Mouse (Mus musculus): ENCODE data around the gene Padi4.

Padi4 gene

DNA sequence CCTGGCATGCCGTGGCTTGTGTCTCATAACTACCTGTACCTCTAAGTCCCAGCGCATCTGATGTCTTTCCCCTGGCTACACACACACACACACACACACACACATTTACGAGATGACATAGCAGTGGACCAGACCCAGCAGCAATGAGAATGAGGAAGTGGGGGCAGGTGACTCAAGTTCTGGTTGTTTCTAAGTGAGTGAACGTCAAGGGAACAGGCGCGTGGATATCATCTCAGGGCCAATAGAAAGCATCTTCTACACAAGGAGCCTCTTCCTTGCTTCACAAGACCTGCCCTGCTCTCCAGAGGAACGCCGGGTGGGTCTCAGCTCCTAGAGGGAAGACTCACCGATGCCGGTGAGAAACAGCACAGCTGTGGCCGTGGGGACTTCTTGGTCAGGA, 33.4 kb downstream of the Padi4 start:
- no peak for DNase-seq (ENCODE audit: low read depth)

DNA sequence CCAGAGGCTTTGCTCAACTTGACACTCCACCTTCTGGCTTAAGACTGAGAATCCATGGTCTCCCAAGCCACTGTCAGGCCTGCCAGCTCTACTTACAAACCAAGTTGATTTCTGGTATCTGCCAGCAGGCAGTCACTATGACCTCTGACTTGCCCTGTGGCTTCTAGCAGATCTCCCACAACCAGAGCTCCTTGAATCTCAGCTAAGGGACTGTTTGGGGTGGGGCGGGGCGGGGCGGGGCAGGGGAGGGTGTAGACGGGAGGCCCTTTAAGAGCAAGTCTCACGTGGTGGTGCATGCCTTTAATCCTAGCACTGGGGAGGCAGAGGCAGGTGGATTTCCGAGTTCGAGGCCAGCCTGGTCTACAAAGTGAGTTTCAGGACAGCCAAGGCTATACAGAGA, 41.2 kb downstream of the Padi4 start:
- DNase-seq (ENCODE audit: low read depth), result no peak

GRCm38 (mm10) chr4:140731654-140732053, 42.4 kb downstream of the Padi4 start:
- DNase-seq (ENCODE audit: low read depth), result no peak

DNA sequence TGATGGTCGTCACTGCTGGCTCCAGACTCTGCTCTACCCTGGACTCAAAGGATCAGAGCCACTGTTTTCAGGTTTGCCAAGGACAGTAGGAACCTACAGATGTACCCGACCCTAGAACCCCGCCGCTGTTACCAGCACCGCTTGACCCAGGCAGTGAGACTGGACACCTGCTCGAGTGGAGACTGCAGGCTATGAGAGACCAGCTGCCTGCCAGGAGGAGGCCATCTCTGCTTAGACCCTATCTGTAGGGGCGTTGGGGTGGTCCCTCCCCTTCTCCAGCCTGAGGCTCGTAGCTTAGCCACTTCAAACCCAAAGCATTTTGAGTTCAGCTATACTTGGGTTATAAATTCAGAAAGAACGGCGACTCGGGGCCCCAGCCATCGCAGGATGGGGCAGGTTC, 47.1 kb downstream of the Padi4 start:
- DNase-seq (ENCODE audit: low read depth), result no peak

DNA sequence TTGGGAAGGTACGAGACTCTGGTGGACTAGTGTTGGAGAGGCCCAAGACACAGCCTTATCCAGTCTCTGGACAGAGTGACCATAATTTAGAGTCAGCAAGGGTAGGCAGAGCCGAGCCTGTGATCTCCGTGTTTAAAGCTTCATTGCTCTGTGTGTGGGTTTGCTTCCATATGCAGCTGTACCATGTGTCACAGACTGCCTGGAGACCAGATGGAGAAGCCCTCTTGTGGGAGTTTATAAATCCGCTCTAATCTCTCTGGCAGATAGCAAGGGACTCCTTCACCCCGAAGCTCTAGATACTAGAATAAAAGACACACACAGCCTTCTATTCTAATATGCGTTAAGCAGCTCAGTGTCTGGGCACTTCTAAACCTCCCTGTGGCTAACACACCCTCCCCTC, 49.3 kb downstream of the Padi4 start:
- DNase-seq (ENCODE audit: low read depth), result no peak

GRCm38 (mm10) chr4:140723801-140724200, 50.2 kb downstream of the Padi4 start:
- no peak for DNase-seq (ENCODE audit: low read depth)

DNA sequence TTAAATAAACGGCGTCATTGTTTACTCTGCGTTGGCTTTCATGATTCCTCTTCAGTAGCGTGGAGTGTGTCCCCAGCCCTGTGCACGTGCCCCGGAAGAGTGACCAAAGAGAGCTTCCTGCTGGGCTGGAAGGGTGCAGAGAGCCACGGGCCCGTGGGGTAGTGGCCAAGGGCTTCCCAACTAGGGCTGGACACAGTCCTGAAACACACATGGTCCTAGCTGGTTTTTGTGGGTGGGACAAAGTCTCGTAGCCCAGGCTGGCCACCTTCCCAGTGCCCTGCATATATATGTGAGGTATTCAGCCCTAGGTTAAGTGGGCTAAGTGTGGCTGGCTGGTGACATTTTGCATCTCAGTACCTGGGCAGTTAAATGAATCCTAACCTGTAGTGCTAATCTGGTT, 50.8 kb downstream of the Padi4 start:
- no peak for DNase-seq (ENCODE audit: low read depth)

- DNase-seq (ENCODE audit: low read depth), result no peak
Observed at GRCm38 (mm10) chr4:140722710-140723109, 51.3 kb downstream of the Padi4 start.

GRCm38 (mm10) chr4:140721968-140722490, 52.0 kb downstream of the Padi4 start:
- no peak for DNase-seq (ENCODE audit: low read depth)

GRCm38 (mm10) chr4:140720091-140720490, 53.9 kb downstream of the Padi4 start:
- DNase-seq (ENCODE audit: low read depth), result no peak

GRCm38 (mm10) chr4:140718436-140718835, 55.6 kb downstream of the Padi4 start:
- DNase-seq (ENCODE audit: low read depth), result no peak

DNA sequence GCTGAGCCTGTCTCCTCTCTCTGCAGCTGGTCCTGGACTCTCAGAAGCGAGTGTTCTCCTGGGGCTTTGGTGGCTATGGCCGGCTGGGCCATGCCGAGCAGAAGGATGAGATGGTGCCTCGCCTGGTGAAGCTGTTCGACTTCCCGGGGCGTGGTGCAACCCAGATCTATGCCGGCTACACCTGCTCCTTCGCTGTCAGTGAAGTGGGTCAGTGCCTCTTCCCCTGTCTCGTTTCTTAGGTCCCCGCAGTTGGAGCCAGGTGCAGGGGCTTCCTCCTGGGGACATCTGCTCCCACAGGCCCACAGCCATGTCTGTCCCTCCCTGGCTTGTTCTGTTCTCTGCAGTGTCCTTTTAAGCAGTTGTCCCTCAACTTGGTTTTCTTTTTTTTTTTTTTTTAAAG, 57.0 kb downstream of the Padi4 start:
- DNase-seq (ENCODE audit: low read depth), result no peak

- no peak for DNase-seq (ENCODE audit: low read depth)
Observed at GRCm38 (mm10) chr4:140714586-140714985, 59.5 kb downstream of the Padi4 start.

DNA sequence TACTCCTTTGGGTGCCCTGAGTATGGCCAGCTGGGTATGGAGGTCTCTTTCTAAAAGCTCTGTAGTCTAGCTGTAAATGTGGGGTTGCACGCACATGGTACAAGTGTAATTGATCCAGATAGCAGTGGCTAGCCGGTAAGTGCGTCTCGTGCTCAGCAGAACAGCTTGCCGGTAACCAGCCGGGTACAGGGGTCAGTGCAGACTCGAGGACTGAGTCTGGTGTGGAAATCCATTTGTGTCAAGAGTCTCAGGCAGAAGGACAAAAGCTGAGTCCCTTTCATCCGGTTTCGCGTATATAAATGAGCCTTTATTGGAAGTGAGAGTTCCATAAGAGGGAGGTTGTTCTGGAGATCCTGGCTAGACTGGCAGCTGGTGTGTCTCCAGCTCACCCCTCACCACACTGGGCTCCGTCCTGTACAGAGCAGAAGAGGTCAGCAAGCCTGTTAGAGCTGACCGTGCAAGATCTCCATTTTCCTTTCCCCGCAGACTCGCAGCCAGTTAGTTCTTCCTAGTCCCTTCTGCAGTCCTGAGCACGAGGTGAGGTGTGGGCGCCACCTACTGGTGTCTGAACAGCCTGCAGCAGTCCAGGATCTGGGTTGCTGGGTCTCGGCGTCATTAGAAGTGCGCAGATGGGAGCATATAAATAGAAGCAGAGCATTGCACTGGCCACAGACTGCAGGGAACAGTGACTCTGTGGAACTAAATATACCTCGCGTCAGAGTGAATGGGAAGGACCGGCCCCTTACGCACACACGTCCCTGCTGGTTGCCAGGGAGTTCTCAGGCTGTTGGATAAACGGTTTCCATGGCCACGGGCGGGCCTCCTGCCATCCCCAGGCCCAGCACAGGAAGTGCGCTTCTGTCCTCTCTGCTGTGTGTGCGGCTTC, 60.3 kb downstream of the Padi4 start:
- DNase-seq (ENCODE audit: low read depth), result peak; percentile 73

GRCm38 (mm10) chr4:140711360-140711759, 62.7 kb downstream of the Padi4 start:
- no peak for DNase-seq (ENCODE audit: low read depth)

GRCm38 (mm10) chr4:140710781-140711180, 63.3 kb downstream of the Padi4 start:
- no peak for DNase-seq (ENCODE audit: low read depth)

DNA sequence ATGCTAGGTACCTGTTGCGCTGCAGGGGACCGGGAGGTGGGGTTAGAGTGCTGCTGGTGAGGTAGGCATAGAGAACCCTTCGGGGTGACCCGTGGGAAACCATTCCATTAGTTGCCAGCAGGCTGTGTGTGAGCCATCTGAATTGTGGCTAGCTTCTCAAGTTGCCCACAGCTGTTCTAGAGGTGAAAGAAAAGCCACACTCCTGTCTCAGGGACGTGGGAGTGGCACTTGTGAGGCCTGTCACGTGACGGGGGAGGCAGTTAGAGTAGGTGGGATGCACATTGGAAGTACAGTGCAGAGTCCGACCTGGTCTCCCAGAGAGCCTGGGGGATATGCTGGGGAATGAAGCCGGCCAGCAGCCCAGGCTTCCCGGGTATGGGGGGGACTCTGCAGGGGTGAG, 64.4 kb downstream of the Padi4 start:
- no peak for DNase-seq (ENCODE audit: low read depth)

DNA sequence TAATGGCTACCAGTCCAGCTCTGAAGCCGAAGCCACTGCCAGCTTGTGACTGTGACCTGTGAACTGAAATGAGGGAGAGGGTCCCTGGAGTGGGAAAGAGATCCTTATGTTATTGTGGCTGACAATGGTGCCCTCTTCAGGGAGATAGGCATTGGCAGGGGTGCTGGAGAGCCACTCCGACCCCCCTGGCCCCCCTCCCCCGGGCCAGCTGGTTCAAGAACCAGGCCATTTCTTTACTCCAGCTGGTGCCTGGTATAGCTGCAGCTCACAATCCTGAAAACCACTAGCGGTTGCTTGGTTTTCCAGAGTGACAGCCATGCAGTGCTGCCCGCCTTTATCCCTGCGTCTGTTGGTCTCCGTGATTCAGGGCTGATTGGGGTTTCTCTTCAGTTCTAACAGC, 64.9 kb downstream of the Padi4 start:
- DNase-seq (ENCODE audit: low read depth), result no peak

GRCm38 (mm10) chr4:140708297-140708927, 65.6 kb downstream of the Padi4 start:
- DNase-seq (ENCODE audit: low read depth), result no peak

DNA sequence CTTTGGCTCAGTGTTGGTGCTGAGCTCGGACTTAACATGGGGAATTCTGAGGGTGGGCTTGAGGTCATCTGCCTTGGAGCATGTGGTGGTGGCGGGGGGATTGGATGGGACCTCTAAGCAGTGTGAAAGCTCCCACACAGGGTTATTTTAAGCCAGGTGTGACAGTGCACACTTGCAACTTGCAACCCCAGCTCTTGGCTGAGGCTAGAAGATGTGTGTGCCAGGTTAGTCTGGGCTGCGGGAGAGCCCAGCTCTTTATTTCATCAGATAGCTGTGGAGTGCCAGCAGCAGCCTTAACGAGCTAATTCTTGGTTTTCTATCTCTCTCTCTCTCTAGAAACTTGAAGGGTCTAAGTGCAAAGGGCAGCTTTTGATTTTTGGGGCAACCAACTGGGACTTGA, 66.4 kb downstream of the Padi4 start:
- no peak for DNase-seq (ENCODE audit: low read depth)

DNA sequence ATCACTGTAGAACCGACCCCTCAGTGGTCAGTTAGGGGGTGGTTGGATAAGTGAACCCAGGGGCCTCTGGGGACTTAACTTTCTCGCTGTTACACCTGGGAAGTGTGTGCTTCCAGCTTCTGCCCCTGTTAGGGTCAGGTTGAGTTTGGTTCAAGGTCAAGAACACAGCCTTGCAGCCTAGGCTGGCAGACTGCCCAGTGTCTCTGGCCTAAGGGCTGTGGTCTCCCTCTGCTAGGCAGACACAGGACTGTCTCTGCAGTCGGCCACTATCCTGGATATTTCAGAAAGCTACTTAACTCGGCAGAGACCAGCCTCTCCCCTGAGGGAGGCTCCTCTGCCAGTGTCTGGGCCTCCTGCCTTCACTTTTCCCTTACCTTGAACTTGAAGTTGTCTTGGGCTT, 69.9 kb downstream of the Padi4 start:
- DNase-seq (ENCODE audit: low read depth), result no peak

GRCm38 (mm10) chr4:140703636-140704035, 70.4 kb downstream of the Padi4 start:
- no peak for DNase-seq (ENCODE audit: low read depth)

DNA sequence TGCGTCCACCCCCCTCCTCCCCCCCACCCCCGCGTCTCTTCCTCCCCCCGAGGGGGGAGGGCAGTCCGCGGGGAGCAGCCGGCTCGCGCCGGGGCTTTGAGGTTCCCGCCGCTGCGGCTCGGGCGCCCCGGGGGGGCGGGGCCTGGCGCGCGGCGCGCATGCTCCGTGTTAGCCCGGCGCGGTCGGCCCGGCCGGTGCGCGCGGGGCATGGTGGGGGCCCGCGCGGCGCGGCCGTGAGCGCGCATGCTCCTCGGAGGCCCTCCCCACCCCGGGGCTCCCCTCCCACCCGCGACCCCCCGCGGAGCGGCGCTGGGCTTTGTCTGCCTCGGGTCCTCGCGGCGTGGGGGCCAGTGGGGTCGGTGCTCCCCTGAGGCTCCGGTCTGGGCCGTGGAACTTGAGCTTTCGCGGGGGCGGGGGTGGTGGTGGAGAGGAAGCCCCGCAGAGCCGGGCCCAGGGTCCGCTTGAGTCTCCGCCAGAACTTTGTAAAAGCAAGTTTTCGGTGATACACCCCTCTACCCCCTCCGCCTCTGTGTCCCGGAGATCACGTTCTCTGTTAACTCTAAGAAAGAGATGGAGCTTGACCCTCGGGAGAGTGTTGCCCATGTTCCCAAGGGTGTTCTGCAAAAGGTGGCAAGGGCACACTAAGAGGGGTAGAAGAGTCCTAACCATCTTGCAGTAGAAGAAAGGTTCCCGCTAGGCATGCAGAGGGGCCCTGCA, 71.3 kb downstream of the Padi4 start:
- no peak for DNase-seq (ENCODE audit: low read depth)
